19 mouse cellular contexts compared by ENCODE assay signal in the genomic region with DNA sequence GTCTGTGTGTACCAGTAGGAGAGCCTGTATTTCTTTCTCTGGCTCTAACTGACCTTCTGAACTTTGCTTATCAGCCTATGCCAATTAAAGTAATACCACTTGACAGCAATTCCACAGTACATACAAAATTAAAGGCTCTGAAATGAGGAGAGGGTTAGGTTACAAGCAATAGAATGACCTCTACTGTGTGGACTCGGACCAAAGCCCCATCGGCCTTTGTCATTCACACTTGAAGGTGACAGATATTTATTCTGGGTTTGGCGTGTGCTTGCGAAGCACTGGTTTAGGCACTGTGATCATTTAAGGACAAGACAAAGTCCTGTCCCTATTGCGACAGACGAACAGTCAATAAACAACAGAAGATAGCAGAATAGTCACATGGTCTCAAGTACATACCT. TPM values are rescaled to one million over a fixed set of nuclear protein-coding genes. Genes with fewer than 3 reads are reported as not detected.
DNase-seq lines count a peak whose midpoint lies in the region; ATAC-seq and TF ChIP-seq lines count a peak whose summit lies in the region.
"Had no signal": no experiment of that assay in that cellular context is flagged by ENCODE, and none has a peak within 500 bp of the region (broad histone marks: within the 10 kb centered on the region; RNA-seq: fewer than 3 reads in every experiment).

No protein-coding gene starts in this region.

- H3K27me3 ChIP-seq in heart, embryonic 10.5 days (ENCODE audit: insufficient read depth, poor library complexity, severe bottlenecking), result no peaks in the 10 kb centered on the region
- H3K27me3 ChIP-seq in liver, embryonic 15.5 days, result no peaks in the 10 kb centered on the region
- no peaks in the 10 kb centered on the region for H3K27me3 ChIP-seq in forebrain, postnatal 0 days (ENCODE audit: insufficient read depth, low read length)

- no peak for TF ChIP-seq CTCF in forebrain, postnatal 0 days (IDR thresholded peaks at IDR 0.05; ENCODE audit: low read depth)

- no peaks in the 10 kb centered on the region for H3K9me3 ChIP-seq in heart, embryonic 10.5 days
- no peaks in the 10 kb centered on the region for H3K9me3 ChIP-seq in liver, embryonic 15.5 days (replicated peaks)
- H3K9me3 ChIP-seq in forebrain, postnatal 0 days (ENCODE audit: low read length), result no peaks in the 10 kb centered on the region

- no peak overlapping the region for H3K4me3 ChIP-seq in heart, embryonic 10.5 days
- H3K4me3 ChIP-seq in liver, embryonic 15.5 days (replicated peaks), result no peak overlapping the region
- H3K4me3 ChIP-seq in forebrain, postnatal 0 days (ENCODE audit: low read depth, low read length), result no peak overlapping the region

- peaks cover 13% of the 10 kb centered on the region for H3K4me1 ChIP-seq in heart, embryonic 10.5 days
- H3K4me1 ChIP-seq in liver, embryonic 15.5 days (replicated peaks), result no peaks in the 10 kb centered on the region
- no peaks in the 10 kb centered on the region for H3K4me1 ChIP-seq in forebrain, postnatal 0 days (ENCODE audit: insufficient read depth)

- WGBS in heart, embryonic 10.5 days, result 40% methylated on average over 6 of the region's 6 CpGs
- WGBS in liver, embryonic 15.5 days (ENCODE audit: insufficient replicate concordance), result 70% methylated on average over 6 of the region's 6 CpGs
- 74% methylated on average over 6 of the region's 6 CpGs for WGBS in forebrain, postnatal 0 days

- DNase-seq in heart, adult 11 months, result peak; percentile 91
- DNase-seq in heart, postnatal 25 days (ENCODE audit: low spot score), result no peak
- peak; percentile 71 for DNase-seq in heart, embryonic 10.5 days (ENCODE audit: low spot score)
- peak; percentile 9 to 12 for DNase-seq in heart, postnatal 14 days
- DNase-seq in cerebellum, postnatal 4 days (ENCODE audit: low spot score in 2 of 2), result no peak
- no peak for DNase-seq in forebrain, postnatal 0 days
- DNase-seq: cerebellum, adult 9-11 months; kidney, adult 2 months; kidney, postnatal 4 days; thymus, postnatal 4 days had no signal

- no peaks in the 10 kb centered on the region for H3K36me3 ChIP-seq in heart, embryonic 10.5 days
- H3K36me3 ChIP-seq in liver, embryonic 15.5 days (replicated peaks), result no peaks in the 10 kb centered on the region
- H3K36me3 ChIP-seq in forebrain, postnatal 0 days (ENCODE audit: insufficient read depth), result no peaks in the 10 kb centered on the region

- intact Hi-C loops in heart, postnatal 25 days (cut with DNase I), result loop anchor here (5.0 kb wide), 2 partner anchors 138 to 598 kb away; no protein-coding TSS in a partner anchor
- intact Hi-C loops in heart, postnatal 14 days (cut with DNase I), result loop anchor here (1.0 kb wide), 1 partner anchor 598 kb away; no protein-coding TSS in a partner anchor

- H3K4me2 ChIP-seq in liver, embryonic 15.5 days, result 0 out of 2 replicates have a peak overlapping the region, but pooled peaks have one; percentile 15
- H3K4me2 ChIP-seq in forebrain, postnatal 0 days (ENCODE audit: low read depth), result no peak overlapping the region
- H3K4me2 ChIP-seq: hindbrain, embryonic 14.5 days had no signal

- no peak overlapping the region for H3K27ac ChIP-seq in heart, embryonic 10.5 days
- peak overlapping the region; percentile 66; the same call in 1 of the 2 replicates for H3K27ac ChIP-seq in liver, embryonic 15.5 days (replicated peaks)
- H3K27ac ChIP-seq in forebrain, postnatal 0 days (ENCODE audit: low read depth, low read length), result no peak overlapping the region
- H3K27ac ChIP-seq: hindbrain, embryonic 14.5 days had no signal

- no peak overlapping the region for H3K9ac ChIP-seq in liver, embryonic 15.5 days
- no peak overlapping the region for H3K9ac ChIP-seq in forebrain, postnatal 0 days
- H3K9ac ChIP-seq: hindbrain, embryonic 14.5 days had no signal

- peak; percentile 63 for ATAC-seq in liver, embryonic 15.5 days (ENCODE audit: insufficient read depth)
- ATAC-seq in inflammation-experienced regulatory T-cells, adult 6 months, result no peak
- ATAC-seq in forebrain, postnatal 0 days, result no peak
- ATAC-seq: forebrain, embryonic 14.5 days had no signal

RNA-seq across cellular contexts. Expression of gene Smlr1, which starts 3.7 kb away (rescaled TPM):
- not detected for total RNA-seq in heart, postnatal 25 days (2021)
- not detected in 2 replicates for polyA plus RNA-seq in heart, embryonic 10.5 days (2016; fragmentation: Nextera tagmentation; extraction: Ambion mirVana)
- total RNA-seq in heart, postnatal 14 days (2021), result not detected
- polyA plus RNA-seq in liver, embryonic 15.5 days (2015; fragmentation: Nextera tagmentation; extraction: Ambion mirVana), result 22.3 and 23.6 TPM in 2 replicates
- not detected for polyA plus RNA-seq in inflammation-experienced regulatory T-cells, adult 6 months (2017; shearing (Covaris generic))
- not detected in 2 replicates for total RNA-seq in forebrain, postnatal 0 days (2014; rRNA removed)
- polyA plus RNA-seq in forebrain, postnatal 0 days (2015; fragmentation: Nextera tagmentation; extraction: Ambion mirVana), result not detected in 2 replicates
- total RNA-seq: adrenal gland, postnatal 36 days; gastrocnemius, postnatal 4 days; left cerebral cortex, adult 8-10 months had no signal
- polyA plus RNA-seq: forebrain, embryonic 14.5 days; hindbrain, embryonic 14.5 days; neural tube, embryonic 14.5 days; spleen, adult 2 months had no signal

Comparison
In these comparisons a context has a peak if more than half of its experiments do, and no peak if none do; other contexts are left out.
1. DNase-seq: peak in heart, adult 11 months (single experiment), heart, embryonic 10.5 days (single experiment) and heart, postnatal 14 days (2 of 2); none in heart, postnatal 25 days (single experiment), cerebellum, postnatal 4 days (0 of 2) and forebrain, postnatal 0 days (single experiment).
2. RNA of gene Smlr1, which starts 3.7 kb away (polyA plus RNA-seq): 22.3 to 23.6 TPM in liver, embryonic 15.5 days; not detected in heart, embryonic 10.5 days, not detected in inflammation-experienced regulatory T-cells, adult 6 months and not detected in forebrain, postnatal 0 days; every median in the first group is over 10 times any median in the second.